Mouse (Mus musculus) C2C12 (cell line): ENCODE results near the gene Armc9.

ENCODE experiments used
- CTCF ChIP-seq: IDR thresholded peaks from one replicate; pipeline ENCODE4 v1.5.1; 2011; ENCODE audit not compliant: control insufficient read depth, insufficient read depth, insufficient read length
- FOSL1 ChIP-seq: IDR thresholded peaks from one replicate; pipeline ENCODE4 v1.8.0; 2011; ENCODE audit warnings: mild to moderate bottlenecking, low read length; ENCODE audit not compliant: poor library complexity, insufficient read depth, severe bottlenecking

DNA sequence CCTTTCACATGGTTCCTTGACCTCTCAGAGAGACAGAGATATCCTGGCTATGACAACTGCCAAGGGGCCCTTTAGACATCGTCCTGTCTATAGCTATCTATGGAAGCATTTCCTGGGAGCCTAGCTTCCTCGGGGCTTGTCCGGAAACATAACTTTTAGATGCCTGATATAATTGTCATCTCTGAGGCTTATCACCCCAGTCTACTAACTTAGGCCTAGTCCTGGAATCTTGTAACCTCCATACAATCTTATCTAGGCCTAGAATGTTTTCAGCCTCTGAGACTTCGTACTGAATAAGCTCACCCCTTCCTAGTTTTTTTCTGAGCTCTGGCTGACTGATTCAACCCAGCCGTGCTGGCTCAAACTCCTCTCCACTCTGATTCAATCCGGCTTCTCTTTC is 88.9 kb downstream of the Armc9 start:
- no peak for TF ChIP-seq FOSL1
- no peak for TF ChIP-seq CTCF
